Mouse (Mus musculus) cerebellum, adult 11 months (tissue): ENCODE data around the gene Smarca4.
A peak's percentile ranks its signal among the peaks of the same experiment; 100 is the strongest.
"Not testable (repeated sequence)": the region's sequence is repeated elsewhere in the genome, so short reads cannot be mapped to it uniquely, and the experiment has no call there.

Experiments used
- DNase-seq: peaks from one replicate; pipeline ENCODE4 v3.0.0; 2022

Smarca4 gene

GRCm38 (mm10) chr9:21670354-21670753 is 54.4 kb downstream of the Smarca4 start:
- DNase-seq, result no peak

GRCm38 (mm10) chr9:21671753-21672152 is 55.8 kb downstream of the Smarca4 start:
- DNase-seq, result no peak

- DNase-seq, result no peak
Measured at GRCm38 (mm10) chr9:21677706-21678105, 61.7 kb downstream of the Smarca4 start.

- DNase-seq, result no peak
Measured at GRCm38 (mm10) chr9:21680448-21680847, 64.5 kb downstream of the Smarca4 start.

GRCm38 (mm10) chr9:21682827-21683226 is 66.9 kb downstream of the Smarca4 start:
- no peak for DNase-seq

GRCm38 (mm10) chr9:21683897-21684296 is 67.9 kb downstream of the Smarca4 start:
- no peak for DNase-seq

GRCm38 (mm10) chr9:21688554-21688953 is 72.6 kb downstream of the Smarca4 start:
- DNase-seq, result no peak

GRCm38 (mm10) chr9:21690031-21690430 is 74.1 kb downstream of the Smarca4 start:
- DNase-seq, result no peak

GRCm38 (mm10) chr9:21691862-21692261 is 75.9 kb downstream of the Smarca4 start:
- peak; percentile 32 for DNase-seq

- DNase-seq, result no peak
Measured at GRCm38 (mm10) chr9:21692491-21692890, 76.5 kb downstream of the Smarca4 start.

GRCm38 (mm10) chr9:21694071-21694470 is 78.1 kb downstream of the Smarca4 start:
- DNase-seq, result no peak

- no peak for DNase-seq
Measured at GRCm38 (mm10) chr9:21695229-21695792, 79.3 kb downstream of the Smarca4 start.

GRCm38 (mm10) chr9:21697121-21697520 is 81.2 kb downstream of the Smarca4 start:
- DNase-seq, result no peak

GRCm38 (mm10) chr9:21699280-21699679 is 83.3 kb downstream of the Smarca4 start:
- DNase-seq, result not testable (repeated sequence)

GRCm38 (mm10) chr9:21701091-21701490 is 85.1 kb downstream of the Smarca4 start:
- no peak for DNase-seq

- no peak for DNase-seq
Measured at GRCm38 (mm10) chr9:21703494-21703893, 87.5 kb downstream of the Smarca4 start.

- no peak for DNase-seq
Measured at GRCm38 (mm10) chr9:21706085-21706484, 90.1 kb downstream of the Smarca4 start.

- DNase-seq, result no peak
Measured at GRCm38 (mm10) chr9:21706586-21707265, 90.8 kb downstream of the Smarca4 start.

- DNase-seq, result no peak
Measured at GRCm38 (mm10) chr9:21709340-21709739, 93.4 kb downstream of the Smarca4 start.

- DNase-seq, result no peak
Measured at GRCm38 (mm10) chr9:21715298-21715697, 99.3 kb downstream of the Smarca4 start.

GRCm38 (mm10) chr9:21717015-21717414 is 101.0 kb downstream of the Smarca4 start:
- DNase-seq, result no peak

GRCm38 (mm10) chr9:21721036-21721435 is 105.1 kb downstream of the Smarca4 start:
- no peak for DNase-seq

- peak; percentile 72 for DNase-seq
Measured at GRCm38 (mm10) chr9:21723377-21724146, 107.6 kb downstream of the Smarca4 start, which contains the start of gene Ldlr. Gene Ldlr (plus strand): TSS chr9:21723483.

GRCm38 (mm10) chr9:21724147-21724536 is 108.2 kb downstream of the Smarca4 start:
- peak; percentile 88 for DNase-seq
